Mouse (Mus musculus) skeletal muscle tissue, adult 2 months (tissue): ENCODE data around the gene Slfn8.
A peak's percentile ranks its signal among the peaks of the same experiment; 100 is the strongest.
"Not testable (repeated sequence)": the region's sequence is repeated elsewhere in the genome, so short reads cannot be mapped to it uniquely, and the experiment has no call there.

Source experiments
- DNase-seq: peaks from one replicate; pipeline ENCODE4 v3.0.0-alpha.2; 2012; ENCODE audit warnings: low read depth, low spot score

Gene Slfn8

DNA sequence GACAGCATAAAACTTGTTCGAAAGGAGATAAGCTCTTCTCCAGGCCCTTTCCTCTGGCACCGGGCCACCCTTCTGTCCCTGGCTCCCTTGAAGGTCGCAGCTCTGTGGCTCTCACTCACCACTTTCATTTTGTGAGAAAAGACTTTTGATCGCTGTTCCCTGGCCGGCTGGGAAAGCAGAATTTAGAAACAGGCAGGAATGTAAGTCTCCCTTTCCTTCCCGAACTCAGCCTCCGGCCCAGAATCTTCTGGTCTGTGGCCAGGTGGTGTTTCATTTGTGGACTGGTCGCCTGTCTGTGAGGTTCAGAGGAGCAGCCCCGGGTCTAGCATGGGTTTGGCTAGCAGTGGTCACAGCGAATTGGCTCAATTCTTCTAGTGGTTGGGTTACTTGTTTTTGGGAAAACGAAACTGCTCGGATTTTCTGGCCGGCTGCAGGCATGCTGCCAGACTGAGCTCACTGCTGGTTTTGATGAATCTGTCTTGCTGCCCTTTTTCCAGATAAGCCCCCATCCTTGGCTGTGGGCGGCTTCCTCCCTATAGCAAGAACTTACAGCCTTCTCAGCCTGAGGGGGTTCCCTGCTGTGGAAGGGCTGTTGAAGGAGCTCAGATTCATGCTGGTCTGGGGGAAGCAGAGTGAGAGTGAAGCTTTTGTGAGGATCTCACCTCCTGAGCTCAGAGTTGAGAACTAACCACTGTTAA lies 29.0 kb downstream of the Slfn8 start, which contains the start of gene Slfn9:
Gene Slfn9, minus strand, starts transcription at position 362 of the 698 bp plus-strand sequence.
- DNase-seq = peak; percentile 38

- peak; percentile 10 for DNase-seq
Observed at GRCm38 (mm10) chr11:82990612-82991385, 29.8 kb downstream of the Slfn8 start.

- no peak for DNase-seq
Observed at GRCm38 (mm10) chr11:82989357-82989756, 31.3 kb downstream of the Slfn8 start.

GRCm38 (mm10) chr11:82987621-82988020 lies 33.0 kb downstream of the Slfn8 start:
- DNase-seq = no peak

GRCm38 (mm10) chr11:82983193-82983592 lies 37.4 kb downstream of the Slfn8 start:
- DNase-seq = peak; percentile 33

DNA sequence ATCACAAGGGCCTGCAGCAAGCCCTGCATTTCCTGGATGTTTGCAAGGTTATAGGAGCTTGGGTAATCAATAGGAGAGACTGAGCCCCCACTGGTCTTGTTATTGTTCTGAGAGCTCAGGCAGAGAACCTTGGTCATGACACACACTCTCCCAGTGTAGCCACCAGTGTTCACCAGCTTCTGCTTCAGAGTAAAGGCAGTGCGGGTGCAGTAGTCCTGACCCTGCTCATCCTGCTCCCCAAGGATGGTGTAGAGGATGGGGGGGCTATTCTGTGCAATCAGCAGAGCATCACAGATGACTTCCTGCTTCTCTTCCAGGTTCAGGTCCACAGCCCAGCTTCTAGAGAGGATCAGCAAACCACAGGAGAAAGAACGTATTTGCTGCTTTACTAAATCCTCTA lies 38.2 kb downstream of the Slfn8 start:
- not testable (repeated sequence) for DNase-seq

GRCm38 (mm10) chr11:82973916-82974315 lies 46.7 kb downstream of the Slfn8 start:
- no peak for DNase-seq

- DNase-seq = no peak
Observed at GRCm38 (mm10) chr11:82971590-82971974, 49.0 kb downstream of the Slfn8 start.

DNA sequence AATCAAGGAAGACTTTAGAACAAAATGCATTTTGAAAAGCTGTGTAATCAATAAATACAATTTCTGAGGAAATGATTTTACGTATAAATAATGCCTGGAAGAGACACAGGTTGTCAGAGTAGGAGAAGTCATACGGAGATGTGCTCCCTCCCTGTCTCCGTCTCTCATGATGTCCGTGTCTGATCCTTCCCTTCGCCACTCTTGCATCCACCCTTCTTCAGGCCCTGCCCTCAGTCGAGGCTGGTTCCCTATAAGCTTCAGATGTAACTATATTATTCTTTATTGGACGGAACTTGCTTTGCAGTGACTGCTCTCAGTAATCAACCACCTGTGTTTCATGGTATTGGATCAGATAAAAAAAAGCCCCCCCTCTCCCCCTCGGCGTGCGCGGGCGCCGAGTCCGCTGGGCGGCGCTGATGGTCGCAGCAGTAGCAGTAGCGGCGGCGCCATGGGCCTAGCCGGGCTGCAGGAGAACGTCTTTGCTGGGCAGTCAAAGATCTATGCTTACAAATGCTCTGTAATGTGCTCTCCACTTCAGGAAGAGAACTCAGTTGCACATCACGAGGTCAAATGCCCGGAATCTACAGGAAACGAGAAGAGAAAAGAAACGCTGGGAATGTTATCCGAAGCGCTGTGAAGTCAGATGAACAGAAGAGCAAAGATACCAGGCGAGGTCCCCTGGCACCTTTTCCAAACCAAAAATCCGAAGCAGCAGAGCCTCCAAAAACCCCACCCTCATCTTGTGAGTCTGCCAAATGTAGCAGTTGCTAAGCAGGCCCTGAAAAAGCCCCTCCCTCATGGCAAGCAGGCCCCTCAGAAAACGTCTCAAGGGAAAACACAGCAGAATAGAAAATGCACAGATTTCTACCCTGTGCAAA lies 49.7 kb downstream of the Slfn8 start:
- DNase-seq = no peak

DNA sequence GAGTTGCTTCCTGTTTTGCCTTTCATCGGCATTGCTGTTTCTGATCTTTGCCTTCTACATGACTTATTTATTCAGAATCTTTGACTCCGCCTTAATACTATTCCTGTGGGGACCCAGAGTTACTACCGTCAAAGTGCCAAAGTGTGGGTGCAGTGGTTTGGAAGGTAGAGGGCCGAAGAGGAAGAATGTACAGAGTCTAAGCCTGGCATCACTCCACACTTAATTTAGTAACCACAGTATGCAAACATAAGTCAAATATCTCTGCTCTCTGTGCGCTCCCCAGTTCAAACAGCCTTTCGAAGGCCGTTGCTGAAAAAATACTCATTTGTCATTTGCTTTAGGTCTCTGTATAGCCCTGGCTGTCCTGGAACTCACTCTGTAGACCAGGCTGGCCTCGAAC lies 58.4 kb downstream of the Slfn8 start:
- DNase-seq = no peak

DNA sequence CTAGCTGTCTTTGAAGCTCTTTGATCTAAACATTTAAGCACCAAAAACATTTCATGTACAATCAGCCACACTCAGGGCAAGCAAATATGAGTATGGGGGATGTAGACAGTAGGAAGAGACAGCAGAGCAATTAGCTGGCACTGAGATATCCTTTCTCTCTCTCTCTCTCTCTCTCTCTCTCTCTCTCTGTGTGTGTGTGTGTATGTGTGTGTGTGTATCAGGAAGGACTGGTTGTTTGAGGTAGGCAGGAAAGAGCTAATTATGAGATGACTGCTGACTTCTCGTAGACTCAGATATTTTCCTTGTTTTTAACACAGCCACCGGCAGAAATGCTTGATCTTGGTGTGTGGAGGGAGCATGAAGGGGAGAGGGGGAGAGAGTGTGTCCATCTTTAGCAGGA lies 58.9 kb downstream of the Slfn8 start:
- DNase-seq = no peak

DNA sequence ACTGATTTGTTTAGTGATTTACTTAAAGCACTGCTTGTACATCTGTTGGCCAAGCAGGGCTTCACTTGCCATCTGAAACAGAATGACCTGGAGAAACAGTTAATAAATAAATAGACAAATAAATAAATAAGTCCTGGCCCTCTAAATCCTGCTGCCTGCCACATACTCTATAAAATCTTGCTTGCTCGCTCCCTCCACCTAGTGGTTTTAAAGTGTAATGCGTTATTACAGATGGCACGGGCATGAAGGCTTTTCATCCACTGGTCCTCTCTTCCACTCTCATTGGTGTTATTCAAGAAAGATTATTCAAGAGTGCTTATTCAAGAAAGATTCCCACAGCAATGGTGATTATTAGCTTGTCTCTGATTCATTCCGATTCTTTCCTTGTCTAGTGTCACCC lies 61.0 kb downstream of the Slfn8 start:
- no peak for DNase-seq

DNA sequence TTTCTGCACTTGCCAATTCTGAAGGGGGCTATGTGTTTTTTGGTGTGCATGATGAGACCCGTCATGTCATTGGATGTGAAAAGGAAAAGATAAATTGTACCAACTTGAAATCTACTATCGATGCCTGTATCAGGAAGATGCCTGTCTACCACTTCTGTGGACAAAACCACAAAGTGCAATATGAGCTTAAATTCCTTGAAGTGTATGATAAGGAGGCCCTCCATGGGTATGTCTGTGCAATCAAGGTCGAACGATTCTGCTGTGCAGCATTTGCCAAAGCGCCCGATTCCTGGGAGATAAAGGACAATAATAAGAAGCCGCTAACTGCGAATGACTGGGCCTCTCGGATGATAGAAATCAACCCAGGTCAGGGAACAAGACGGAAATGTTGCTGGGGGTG lies 63.7 kb downstream of the Slfn8 start:
- DNase-seq = no peak

DNA sequence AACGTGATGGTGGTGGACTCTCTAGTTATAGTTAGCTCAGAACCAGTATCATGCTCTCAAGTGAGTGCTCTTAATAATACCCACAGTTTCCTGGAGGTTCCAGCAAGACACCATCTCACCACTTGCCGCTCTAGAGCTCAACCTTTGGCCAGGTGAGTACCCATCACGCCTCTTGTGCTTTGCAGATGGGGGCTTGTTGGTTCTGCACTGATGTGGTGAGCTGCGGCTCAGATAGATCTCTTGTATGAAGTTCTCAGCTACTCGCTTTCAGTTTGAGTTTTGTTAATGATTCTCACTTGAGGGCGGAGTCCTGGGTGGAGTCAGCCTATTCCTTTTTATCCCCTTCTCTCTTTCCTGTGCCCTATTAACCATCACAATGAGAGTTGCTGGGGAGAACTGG lies 66.0 kb downstream of the Slfn8 start:
- DNase-seq = no peak

GRCm38 (mm10) chr11:82952612-82953542 lies 67.7 kb downstream of the Slfn8 start:
- DNase-seq = peak; percentile 50
